Mouse (Mus musculus) CH12.LX (cell line): Measurements from ENCODE around the gene Fancd2. TPM values are rescaled to one million over a fixed set of nuclear protein-coding genes. Genes with fewer than 3 reads are reported as not detected.
A peak's percentile ranks its signal among the peaks of the same experiment; 100 is the strongest.

Experiments used
- DNase-seq: peaks from one replicate; pipeline ENCODE4 v3.0.0-alpha.2; 2013; ENCODE audit errors: extremely low read depth
- H3K27ac ChIP-seq: 2 replicates; pipeline ENCODE4 v1.5.1; 2012; ENCODE audit warnings: low read depth, mild to moderate bottlenecking, control low read depth, moderate library complexity; ENCODE audit not compliant: insufficient read depth
- H3K27me3 ChIP-seq: replicated peaks from 2 replicates; pipeline ENCODE3; 2012; ENCODE audit warnings: inconsistent platforms
- H3K36me3 ChIP-seq, 2 experiments: replicated peaks in 1 of 2; 2 replicates each; pipeline versions ENCODE3 to v1.6.1; 2012; ENCODE audit warnings: inconsistent platforms in 1 of 2, low read length in 1 of 2, mild to moderate bottlenecking in 1 of 2, mixed read lengths in 1 of 2, moderate library complexity in 1 of 2; ENCODE audit not compliant: control insufficient read depth in 1 of 2, insufficient read depth in 1 of 2
- H3K4me1 ChIP-seq, 2 experiments: 2 replicates each; pipeline ENCODE4 v1.6.1; 2012; ENCODE audit warnings: inconsistent platforms in 1 of 2, moderate library complexity in 1 of 2; ENCODE audit not compliant: insufficient read depth in 2 of 2, control insufficient read depth in 1 of 2
- H3K4me2 ChIP-seq: 2 replicates; pipeline ENCODE4 v1.6.1; 2012; ENCODE audit warnings: low read depth, mild to moderate bottlenecking, control low read depth; ENCODE audit not compliant: poor library complexity, insufficient read depth, severe bottlenecking
- H3K4me3 ChIP-seq, 3 experiments: fragments of 150-350 bp in 1 of 3; sonication (generic) in 1 of 3; replicated peaks in 1 of 3; 2 replicates each; pipeline versions ENCODE3 to v1.5.1; 2011 to 2012; ENCODE audit warnings: low read depth in 2 of 3, low read length in 2 of 3, mild to moderate bottlenecking in 2 of 3, moderate library complexity in 2 of 3, control low read depth in 1 of 3, improper control_type of control experiment in 1 of 3, inconsistent platforms in 1 of 3, mixed read lengths in 1 of 3; ENCODE audit not compliant: poor library complexity in 1 of 3
- H3K79me2 ChIP-seq: replicated peaks from 2 replicates; pipeline ENCODE4 v1.6.1; 2012; ENCODE audit warnings: mild to moderate bottlenecking, moderate library complexity; ENCODE audit not compliant: control insufficient read depth, poor library complexity, insufficient read depth, severe bottlenecking; ENCODE audit errors: extremely low read depth
- H3K9ac ChIP-seq: 2 replicates; pipeline ENCODE4 v1.6.1; 2012; ENCODE audit warnings: low read depth, mild to moderate bottlenecking, control low read depth, moderate library complexity; ENCODE audit not compliant: insufficient read depth
- H3K9me3 ChIP-seq: replicated peaks from 2 replicates; pipeline ENCODE3; 2012; ENCODE audit warnings: low read length, inconsistent platforms, mixed read lengths
- BHLHE40 ChIP-seq: IDR thresholded peaks from 2 replicates; pipeline ENCODE4 v1.6.1; 2011; ENCODE audit warnings: mild to moderate bottlenecking, low read depth, low read length, improper control_type of control experiment
- CHD1 ChIP-seq: IDR thresholded peaks from 2 replicates; pipeline ENCODE4 v1.6.1; 2012; ENCODE audit warnings: low read depth, low read length, improper control_type of control experiment, inconsistent platforms
- CHD2 ChIP-seq: IDR thresholded peaks from 2 replicates; pipeline ENCODE4 v1.6.1; 2011; ENCODE audit warnings: low read length, improper control_type of control experiment
- ELF1 ChIP-seq: IDR thresholded peaks from 2 replicates; pipeline ENCODE4 v1.6.1; 2014; ENCODE audit warnings: low read depth, mild to moderate bottlenecking, inconsistent platforms, low read length, improper control_type of control experiment
- EP300 ChIP-seq: IDR thresholded peaks from 2 replicates; pipeline ENCODE4 v1.6.1; 2011; ENCODE audit warnings: low read length, improper control_type of control experiment
- ETS1 ChIP-seq: conservative IDR thresholded peaks from 2 replicates; pipeline ENCODE4 v1.6.1; 2012; ENCODE audit warnings: low read depth, mild to moderate bottlenecking, inconsistent platforms, low read length, improper control_type of control experiment, moderate library complexity
- HCFC1 ChIP-seq: IDR thresholded peaks from 2 replicates; pipeline ENCODE4 v1.6.1; 2012; ENCODE audit warnings: low read depth, mild to moderate bottlenecking, inconsistent platforms, low read length, improper control_type of control experiment
- JUN ChIP-seq: IDR thresholded peaks from 2 replicates; pipeline ENCODE4 v1.6.1; 2011; ENCODE audit warnings: low read depth, mild to moderate bottlenecking, low read length, improper control_type of control experiment, moderate library complexity; ENCODE audit not compliant: insufficient read depth
- JUND ChIP-seq: conservative IDR thresholded peaks from 2 replicates; pipeline ENCODE4 v1.6.1; 2011; ENCODE audit warnings: low read depth, low read length, improper control_type of control experiment
- MAX ChIP-seq: IDR thresholded peaks from 2 replicates; pipeline ENCODE4 v1.6.1; 2011; ENCODE audit warnings: low read length, improper control_type of control experiment
- MXI1 ChIP-seq: IDR thresholded peaks from 2 replicates; pipeline ENCODE4 v1.6.1; 2011; ENCODE audit warnings: mild to moderate bottlenecking, low read depth, low read length, improper control_type of control experiment
- NELFE ChIP-seq: IDR thresholded peaks from 2 replicates; pipeline ENCODE4 v1.6.1; 2011; ENCODE audit warnings: low read depth, low read length, improper control_type of control experiment
- NRF1 ChIP-seq: IDR thresholded peaks from 2 replicates; pipeline ENCODE4 v1.6.1; 2014; ENCODE audit warnings: low read depth, mild to moderate bottlenecking, inconsistent platforms, low read length, improper control_type of control experiment, moderate library complexity
- PAX5 ChIP-seq: IDR thresholded peaks from 2 replicates; pipeline ENCODE4 v1.6.1; 2012; ENCODE audit warnings: low read length, inconsistent platforms, mixed read lengths
- POLR2A ChIP-seq: IDR thresholded peaks from 2 replicates; pipeline ENCODE4 v1.6.1; 2011; ENCODE audit warnings: low read depth, mild to moderate bottlenecking, improper control_type of control experiment, low read length
- RCOR1 ChIP-seq: conservative IDR thresholded peaks from 2 replicates; pipeline ENCODE4 v1.6.1; 2012; ENCODE audit warnings: low read depth, mild to moderate bottlenecking, inconsistent platforms, low read length, improper control_type of control experiment
- SIN3A ChIP-seq: IDR thresholded peaks from 2 replicates; pipeline ENCODE4 v1.6.1; 2012; ENCODE audit warnings: low read length, improper control_type of control experiment, inconsistent platforms
- SMC3 ChIP-seq: IDR thresholded peaks from 2 replicates; pipeline ENCODE4 v1.6.1; 2011; ENCODE audit warnings: low read depth, low read length, improper control_type of control experiment
- TBP ChIP-seq: conservative IDR thresholded peaks from 2 replicates; pipeline ENCODE4 v1.6.1; 2011; ENCODE audit warnings: low read depth, low read length, improper control_type of control experiment
- TCF12 ChIP-seq: IDR thresholded peaks from 2 replicates; pipeline ENCODE4 v1.6.1; 2014; ENCODE audit warnings: low read depth, mild to moderate bottlenecking, inconsistent platforms, low read length, improper control_type of control experiment
- UBTF ChIP-seq: IDR thresholded peaks from 2 replicates; pipeline ENCODE4 v1.6.1; 2012; ENCODE audit warnings: low read depth, mild to moderate bottlenecking, inconsistent platforms, low read length, improper control_type of control experiment, moderate library complexity
- USF1 ChIP-seq: IDR thresholded peaks from 2 replicates; pipeline ENCODE4 v1.6.1; 2014; ENCODE audit warnings: low read depth, mild to moderate bottlenecking, inconsistent platforms, low read length, improper control_type of control experiment
- ZC3H11A ChIP-seq: IDR thresholded peaks from 2 replicates; pipeline ENCODE4 v1.6.1; 2012; ENCODE audit warnings: low read depth, mild to moderate bottlenecking, inconsistent platforms, low read length, improper control_type of control experiment
- ZKSCAN1 ChIP-seq: IDR thresholded peaks from 2 replicates; pipeline ENCODE4 v1.6.1; 2012; ENCODE audit warnings: low read depth, inconsistent platforms, low read length, improper control_type of control experiment, borderline replicate concordance
- ZMIZ1 ChIP-seq: IDR thresholded peaks from 2 replicates; pipeline ENCODE4 v1.6.1; 2012; ENCODE audit warnings: low read depth, mild to moderate bottlenecking, inconsistent platforms, low read length, improper control_type of control experiment
- ZNF384 ChIP-seq: IDR thresholded peaks from 2 replicates; pipeline ENCODE4 v1.6.1; 2012; ENCODE audit warnings: low read depth, low read length, improper control_type of control experiment, inconsistent platforms
- dilution Hi-C: fragments of 300-500 bp; cut with MboI; formaldehyde crosslinking; loops from 2 replicates; pipeline ENCODE4 v1.14.3; 2020; ENCODE audit warnings: low sequenced_read_pairs; ENCODE audit not compliant: extremely low pct_unique_long_range_greater_than_20kb, extremely low pct_ligation_motif_present
- in situ Hi-C: fragments of 300-500 bp; cut with MboI; formaldehyde crosslinking; loops from 3 replicates; pipeline ENCODE4 v1.14.3; 2019; ENCODE audit warnings: low sequenced_read_pairs, low pct_ligation_motif_present, low pct_unique_long_range_greater_than_20kb, mixed read lengths
- polyA plus RNA-seq: library from polyadenylated mRNA; unstranded; fragments of >175 nt; gene quantifications from 2 replicates; pipeline ENCODE4 v1.2.1, GENCODE M21; 2012; ENCODE audit warnings: low read depth; ENCODE audit not compliant: insufficient read length
- total RNA-seq, 2 experiments: library from RNA; depleted of rRNA; stranded (reverse); fragments of 300-350 nt in 1 of 2; fragments of >200 nt in 1 of 2; gene quantifications; 2 replicates each; pipeline ENCODE4 v1.2.3; 2012 to 2014

Gene Fancd2
- total and polyA plus RNA-seq, 3 experiments, result 25.5 to 32.7 (median 30.2) TPM

DNA sequence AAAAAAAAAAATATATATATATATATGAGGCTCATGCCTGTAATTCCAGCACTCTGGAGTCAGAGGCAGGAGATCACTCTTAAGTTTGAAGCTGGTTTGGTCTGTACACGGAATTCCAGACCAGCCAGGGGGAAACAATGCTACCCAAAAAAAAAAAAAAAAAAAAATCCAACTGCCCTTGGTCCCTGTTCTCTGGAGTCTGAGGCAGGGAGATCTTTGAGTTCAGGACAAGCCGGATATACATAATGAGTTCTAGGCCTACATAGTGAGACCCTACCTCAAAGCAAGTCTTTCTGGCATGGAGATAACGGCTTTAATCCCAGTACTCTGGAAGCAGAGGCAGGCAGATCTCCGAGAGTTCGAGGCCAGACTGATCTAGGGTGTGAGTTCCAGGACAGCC, 91.9 kb downstream of the Fancd2 start:
- no peaks in the 10 kb centered on the region for H3K9me3 ChIP-seq
- no peaks in the 10 kb centered on the region for H3K27me3 ChIP-seq
- peak overlapping the region; percentile 56 to 68 (median 63) for H3K4me3 ChIP-seq
- dilution Hi-C loops (no loop called here), in situ Hi-C loops (no loop called here)
- H3K4me2 ChIP-seq, result peak overlapping the region; percentile 87
- H3K36me3 ChIP-seq, result peaks cover 8 to 25% of the 10 kb centered on the region in 2 experiments
- H3K4me1 ChIP-seq, result peaks cover 10 to 25% of the 10 kb centered on the region in 2 experiments; a peak in 3 of 4 replicates
- TF ChIP-seq HCFC1 (no peak), ZNF384 (peak; percentile 66)
- DNase-seq, result no peak
- H3K9ac ChIP-seq, result peak overlapping the region; percentile 80
- H3K79me2 ChIP-seq, result peaks cover 17% of the 10 kb centered on the region
- H3K27ac ChIP-seq, result no peak overlapping the region

DNA sequence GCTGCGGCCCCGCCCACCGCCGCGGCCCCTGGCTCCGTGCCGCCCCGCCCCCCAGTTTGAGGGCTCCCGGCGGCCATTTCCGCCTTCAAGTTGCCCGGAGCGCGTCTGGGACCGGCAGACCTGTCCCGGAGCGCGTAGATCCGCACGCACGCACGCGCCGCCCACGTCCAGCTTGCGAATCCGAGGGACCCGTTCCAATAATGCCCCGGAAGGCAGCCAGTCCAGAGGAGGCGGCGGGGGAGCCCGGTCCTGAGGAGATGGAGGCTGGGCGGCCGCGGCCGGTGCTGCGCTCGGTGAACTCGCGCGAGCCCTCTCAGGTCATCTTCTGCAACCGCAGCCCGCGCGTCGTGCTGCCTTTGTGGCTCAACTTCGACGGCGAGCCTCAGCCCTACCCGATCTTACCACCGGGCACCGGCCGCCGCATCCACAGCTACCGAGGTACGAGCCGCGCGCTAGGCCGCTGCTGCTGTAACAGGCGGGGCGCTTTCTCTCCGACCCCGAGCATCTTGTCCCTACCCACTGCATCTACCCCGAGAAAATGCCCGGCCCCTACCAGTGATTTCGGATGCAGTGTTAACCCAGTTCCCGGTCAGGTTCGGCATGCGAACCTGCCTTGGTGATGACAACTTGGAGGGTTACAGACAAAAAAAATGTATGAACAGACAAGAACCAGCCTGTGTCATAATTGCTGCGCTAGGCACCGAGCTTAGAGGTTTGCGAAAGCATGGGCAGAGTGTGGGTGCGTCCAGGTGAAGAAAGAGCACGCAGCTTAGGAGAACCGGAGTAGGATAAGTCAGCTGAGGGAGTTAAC, 92.7 kb downstream of the Fancd2 start, which contains the start of gene Vhl:
Vhl (plus strand) TSS at position 19 of the 811 bp plus-strand sequence.
- Histone ChIP-seq H3K79me2 (peaks cover 17% of the 10 kb centered on the region), H3K9ac (peak within 1 kb of the TSS; percentile 80), H3K4me2 (peak within 1 kb of the TSS; percentile 87), H3K36me3 (peaks cover 12 to 26% of the 10 kb centered on the region in 2 experiments), H3K4me1 (peaks cover 12 to 31% of the 10 kb centered on the region in 2 experiments), H3K27ac (peak within 1 kb of the TSS; percentile 79)
- dilution Hi-C loops, result no loop called here
- TF ChIP-seq TBP, result no peak
- TF ChIP-seq SIN3A, result peak; percentile 52; the same call in 1 of the 2 replicates
- TF ChIP-seq TCF12, result no peak
- peak; percentile 8; the same call in 1 of the 2 replicates for TF ChIP-seq BHLHE40
- no peak for TF ChIP-seq USF1
- TF ChIP-seq PAX5, result no peak
- TF ChIP-seq UBTF, result peak; percentile 65; the same call in 1 of the 2 replicates
- TF ChIP-seq JUND, result no peak
- 0 out of 2 replicates have a peak, but pooled peaks have one; percentile 75 for TF ChIP-seq CHD1
- no peak for TF ChIP-seq ZC3H11A
- TF ChIP-seq JUN, result no peak
- TF ChIP-seq CHD2, result no peak; the same call in 1 of the 2 replicates
- TF ChIP-seq NRF1, result peak; percentile 68
- peak; percentile 39; the same call in 1 of the 2 replicates for TF ChIP-seq HCFC1
- peak; percentile 81 for TF ChIP-seq ELF1
- peak; percentile 78 for TF ChIP-seq NELFE
- no peak for TF ChIP-seq ZKSCAN1
- TF ChIP-seq SMC3, result no peak
- TF ChIP-seq EP300, result no peak
- peak; percentile 78; the same call in 1 of the 2 replicates for TF ChIP-seq MXI1
- TF ChIP-seq ZMIZ1, result 0 out of 2 replicates have a peak, but pooled peaks have one; percentile 24
- peak; percentile 51; the same call in 1 of the 2 replicates for TF ChIP-seq MAX
- peak; percentile 83 for TF ChIP-seq POLR2A
- TF ChIP-seq ETS1, result no peak
- TF ChIP-seq RCOR1, result no peak
- TF ChIP-seq, all 38 proteins: peak for 12
- Histone ChIP-seq H3K27me3 (no peaks in the 10 kb centered on the region), H3K9me3 (no peaks in the 10 kb centered on the region), H3K4me3 (peak within 1 kb of the TSS; percentile 75 to 83 (median 79))
- DNase-seq, result peak; percentile 75
- in situ Hi-C loops, result no loop called here
